Mouse (Mus musculus): Measurements from ENCODE around the gene Cacna2d2. TPM values are rescaled to one million over a fixed set of nuclear protein-coding genes. Genes with fewer than 3 reads are reported as not detected.

Cacna2d2 gene
- polyA plus RNA-seq, 1 experiment from 2014 or later: 4.6 TPM

- Histone ChIP-seq H3K36me3 (no peaks in the 10 kb centered on the region), H3K9me3 (replicated peaks) (no peaks in the 10 kb centered on the region), H3K27me3 (peaks cover 82% of the 10 kb centered on the region), H3K27ac (peak overlapping the region; percentile 66), H3K4me3 (peak overlapping the region; percentile 33), H3K9ac (peak overlapping the region; percentile 41), H3K4me1 (peaks cover 33% of the 10 kb centered on the region), H3K4me2 (replicated peaks) (peak overlapping the region; percentile 64)
- peak; percentile 65 for ATAC-seq (ENCODE audit: low FRiP score)
- WGBS: under 1% methylated on average over 35 of the region's 35 CpGs
Measured at GRCm38 (mm10) chr9:107377961-107378512, 21.4 kb upstream of the Cacna2d2 start.

- no peaks in the 10 kb centered on the region for H3K9me3 ChIP-seq (replicated peaks)
- no peaks in the 10 kb centered on the region for H3K36me3 ChIP-seq
- ATAC-seq (ENCODE audit: low FRiP score): no peak
- H3K27ac ChIP-seq: no peak overlapping the region
- H3K27me3 ChIP-seq: peaks cover 76% of the 10 kb centered on the region
- WGBS: 8% methylated on average over 8 of the region's 8 CpGs
- no peak overlapping the region for H3K4me2 ChIP-seq (replicated peaks)
- H3K4me1 ChIP-seq: peaks cover 40% of the 10 kb centered on the region
- no peak overlapping the region for H3K9ac ChIP-seq
- H3K4me3 ChIP-seq: no peak overlapping the region
Measured at GRCm38 (mm10) chr9:107381723-107382122, 17.7 kb upstream of the Cacna2d2 start.

GRCm38 (mm10) chr9:107384396-107384795 is 15.0 kb upstream of the Cacna2d2 start:
- Histone ChIP-seq H3K9ac (no peak overlapping the region), H3K4me2 (replicated peaks) (no peak overlapping the region), H3K4me1 (peaks cover 37% of the 10 kb centered on the region), H3K36me3 (no peaks in the 10 kb centered on the region), H3K9me3 (replicated peaks) (no peaks in the 10 kb centered on the region), H3K27me3 (peaks cover 56% of the 10 kb centered on the region), H3K4me3 (no peak overlapping the region), H3K27ac (no peak overlapping the region)
- no peak; the same call in 1 of the 2 replicates for ATAC-seq (ENCODE audit: low FRiP score)
- WGBS: 19% methylated on average over 3 of the region's 3 CpGs

- no peak for ATAC-seq (ENCODE audit: low FRiP score)
- Histone ChIP-seq H3K9me3 (replicated peaks) (no peaks in the 10 kb centered on the region), H3K27ac (no peak overlapping the region), H3K36me3 (no peaks in the 10 kb centered on the region), H3K4me3 (no peak overlapping the region), H3K27me3 (peaks cover 35% of the 10 kb centered on the region), H3K9ac (no peak overlapping the region), H3K4me2 (replicated peaks) (no peak overlapping the region), H3K4me1 (peaks cover 44% of the 10 kb centered on the region)
- 57% methylated on average over 3 of the region's 3 CpGs for WGBS
Measured at GRCm38 (mm10) chr9:107386722-107387121, 12.7 kb upstream of the Cacna2d2 start.

GRCm38 (mm10) chr9:107387708-107388107 is 11.7 kb upstream of the Cacna2d2 start:
- 88% methylated on average over 3 of the region's 3 CpGs for WGBS
- Histone ChIP-seq H3K27ac (no peak overlapping the region), H3K4me1 (peaks cover 38% of the 10 kb centered on the region), H3K9ac (no peak overlapping the region), H3K27me3 (peaks cover 26% of the 10 kb centered on the region), H3K36me3 (no peaks in the 10 kb centered on the region), H3K4me3 (no peak overlapping the region), H3K4me2 (replicated peaks) (no peak overlapping the region), H3K9me3 (replicated peaks) (no peaks in the 10 kb centered on the region)
- no peak for ATAC-seq (ENCODE audit: low FRiP score)

- ATAC-seq (ENCODE audit: low FRiP score): no peak
- Histone ChIP-seq H3K9me3 (replicated peaks) (no peaks in the 10 kb centered on the region), H3K36me3 (no peaks in the 10 kb centered on the region), H3K4me3 (no peak overlapping the region), H3K27me3 (peaks cover 20% of the 10 kb centered on the region), H3K27ac (no peak overlapping the region), H3K9ac (no peak overlapping the region), H3K4me1 (peaks cover 37% of the 10 kb centered on the region), H3K4me2 (replicated peaks) (no peak overlapping the region)
- WGBS: 33% methylated on average over 2 of the region's 2 CpGs
Measured at GRCm38 (mm10) chr9:107388263-107388662, 11.1 kb upstream of the Cacna2d2 start.

GRCm38 (mm10) chr9:107396397-107396796 is 3.0 kb upstream of the Cacna2d2 start:
- peaks cover 17% of the 10 kb centered on the region for H3K4me1 ChIP-seq
- H3K36me3 ChIP-seq: no peaks in the 10 kb centered on the region
- no peak overlapping the region for H3K9ac ChIP-seq
- 38% methylated on average over 4 of the region's 4 CpGs for WGBS
- H3K9me3 ChIP-seq (replicated peaks): no peaks in the 10 kb centered on the region
- no peak overlapping the region for H3K27ac ChIP-seq
- H3K4me2 ChIP-seq (replicated peaks): no peak overlapping the region
- no peak overlapping the region for H3K4me3 ChIP-seq
- peaks cover 42% of the 10 kb centered on the region for H3K27me3 ChIP-seq
- no peak for ATAC-seq (ENCODE audit: low FRiP score)

- H3K9me3 ChIP-seq (replicated peaks): no peaks in the 10 kb centered on the region
- H3K4me3 ChIP-seq: peak overlapping the region; percentile 88; the same call in 1 of the 2 replicates
- no peaks in the 10 kb centered on the region for H3K36me3 ChIP-seq
- H3K27me3 ChIP-seq: peaks cover 62% of the 10 kb centered on the region
- 22% methylated on average over 11 of the region's 11 CpGs for WGBS
- H3K27ac ChIP-seq: no peak overlapping the region
- peaks cover 38% of the 10 kb centered on the region for H3K4me1 ChIP-seq
- no peak overlapping the region for H3K9ac ChIP-seq
- peak overlapping the region; percentile 98; the same call in 1 of the 2 replicates for H3K4me2 ChIP-seq (replicated peaks)
- no peak for ATAC-seq (ENCODE audit: low FRiP score)
Measured at GRCm38 (mm10) chr9:107398968-107399367, 444 bp upstream of the Cacna2d2 start.

- peak; percentile 49 for ATAC-seq (ENCODE audit: low FRiP score)
- Histone ChIP-seq H3K4me1 (peaks cover 38% of the 10 kb centered on the region), H3K9me3 (replicated peaks) (no peaks in the 10 kb centered on the region), H3K4me2 (replicated peaks) (peak overlapping the region; percentile 98), H3K36me3 (no peaks in the 10 kb centered on the region), H3K27me3 (peaks cover 62% of the 10 kb centered on the region), H3K4me3 (peak overlapping the region; percentile 88), H3K27ac (peak overlapping the region; percentile 84), H3K9ac (peak overlapping the region; percentile 90)
- under 1% methylated on average over 45 of the region's 45 CpGs for WGBS
Measured at GRCm38 (mm10) chr9:107400060-107400511, 674 bp downstream of the Cacna2d2 start.

GRCm38 (mm10) chr9:107400666-107401285 is 1.4 kb downstream of the Cacna2d2 start:
- Histone ChIP-seq H3K9me3 (replicated peaks) (no peaks in the 10 kb centered on the region), H3K27ac (no peak overlapping the region), H3K4me3 (peak overlapping the region; percentile 88), H3K9ac (peak overlapping the region; percentile 90), H3K4me2 (replicated peaks) (peak overlapping the region; percentile 98), H3K27me3 (peaks cover 62% of the 10 kb centered on the region), H3K4me1 (peaks cover 38% of the 10 kb centered on the region), H3K36me3 (no peaks in the 10 kb centered on the region)
- no peak for ATAC-seq (ENCODE audit: low FRiP score)
- WGBS: 18% methylated on average over 13 of the region's 13 CpGs

GRCm38 (mm10) chr9:107403116-107403515 is 3.7 kb downstream of the Cacna2d2 start:
- Histone ChIP-seq H3K9me3 (replicated peaks) (no peaks in the 10 kb centered on the region), H3K9ac (no peak overlapping the region), H3K27me3 (peaks cover 41% of the 10 kb centered on the region), H3K4me3 (0 out of 2 replicates have a peak overlapping the region, but pooled peaks have one; percentile 88), H3K4me1 (peaks cover 49% of the 10 kb centered on the region), H3K4me2 (replicated peaks) (peak overlapping the region; percentile 98), H3K27ac (no peak overlapping the region), H3K36me3 (no peaks in the 10 kb centered on the region)
- 80% methylated on average over 7 of the region's 7 CpGs for WGBS
- ATAC-seq (ENCODE audit: low FRiP score): no peak

- no peaks in the 10 kb centered on the region for H3K9me3 ChIP-seq (replicated peaks)
- H3K4me3 ChIP-seq: no peak overlapping the region
- no peaks in the 10 kb centered on the region for H3K27me3 ChIP-seq
- H3K4me1 ChIP-seq: peaks cover 10% of the 10 kb centered on the region; the same call in 1 of the 2 replicates
- no peaks in the 10 kb centered on the region for H3K36me3 ChIP-seq
- no peak overlapping the region for H3K27ac ChIP-seq
- WGBS: 81% methylated on average over 4 of the region's 4 CpGs
- ATAC-seq (ENCODE audit: low FRiP score): no peak
- H3K9ac ChIP-seq: no peak overlapping the region
- H3K4me2 ChIP-seq (replicated peaks): no peak overlapping the region
Measured at GRCm38 (mm10) chr9:107409449-107409848, 10.0 kb downstream of the Cacna2d2 start.
